Mouse (Mus musculus): Measurements from ENCODE around the gene C1ql1. TPM values are rescaled to one million over a fixed set of nuclear protein-coding genes. Genes with fewer than 3 reads are reported as not detected.

Gene C1ql1
- 0.13 TPM in 1 of 2 replicates, not detected in the other for polyA plus RNA-seq (2015; fragmentation: Nextera tagmentation; extraction: Ambion mirVana)

GRCm38 (mm10) chr11:102946265-102946991, at the start of gene C1ql1:
C1ql1 (minus strand) TSS chr11:102946688.
- Histone ChIP-seq H3K4me3 (ENCODE audit: low read depth, low read length) (peak within 1 kb of the TSS; percentile 38), H3K27me3 (ENCODE audit: control insufficient read depth, insufficient read depth, low read depth, low read length) (peaks cover 90% of the 10 kb centered on the region), H3K27ac (ENCODE audit: low read length) (no peak within 1 kb of the TSS), H3K4me2 (ENCODE audit: low read depth, low read length) (peak within 1 kb of the TSS; percentile 46), H3K36me3 (ENCODE audit: control insufficient read depth, insufficient read depth) (no peaks in the 10 kb centered on the region), H3K9ac (ENCODE audit: low read depth, low read length) (no peak within 1 kb of the TSS), H3K4me1 (ENCODE audit: control insufficient read depth, low read depth, low read length) (peaks cover 11% of the 10 kb centered on the region), H3K9me3 (replicated peaks; ENCODE audit: control insufficient read depth, low read length) (no peaks in the 10 kb centered on the region)
- WGBS (ENCODE audit: insufficient replicate concordance), result 2% methylated on average over 84 of the region's 87 CpGs
- peak; percentile 93 for ATAC-seq (ENCODE audit: low read depth)

DNA sequence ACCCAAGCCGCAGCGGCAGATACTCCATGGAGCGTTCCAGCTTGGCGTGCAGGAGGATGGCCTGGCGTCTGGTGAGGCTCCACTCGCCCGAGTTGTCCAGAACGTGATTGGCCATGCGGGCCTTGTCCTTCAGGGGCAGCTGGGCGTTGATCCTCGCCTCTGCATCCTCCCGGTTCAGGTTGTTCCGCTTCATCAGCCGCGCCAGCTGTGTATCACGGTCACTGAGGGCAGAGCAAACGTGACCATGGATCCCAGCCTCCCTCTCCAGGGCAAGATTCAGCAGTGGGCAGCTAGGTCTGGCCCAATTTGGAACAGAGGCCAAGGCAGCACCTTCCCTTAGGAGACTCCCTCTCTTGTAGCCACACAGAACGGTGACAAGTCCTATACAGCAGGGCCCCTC, 48.5 kb upstream of the C1ql1 start:
- no peak overlapping the region for H3K4me3 ChIP-seq (ENCODE audit: low read depth, low read length)
- no peaks in the 10 kb centered on the region for H3K9me3 ChIP-seq (replicated peaks; ENCODE audit: control insufficient read depth, low read length)
- H3K36me3 ChIP-seq (ENCODE audit: control insufficient read depth, insufficient read depth), result peaks cover 2% of the 10 kb centered on the region
- no peak overlapping the region for H3K4me2 ChIP-seq (ENCODE audit: low read depth, low read length)
- peaks cover 13% of the 10 kb centered on the region for H3K4me1 ChIP-seq (ENCODE audit: control insufficient read depth, low read depth, low read length)
- H3K27ac ChIP-seq (ENCODE audit: low read length), result no peak overlapping the region
- peaks cover 27% of the 10 kb centered on the region for H3K27me3 ChIP-seq (ENCODE audit: control insufficient read depth, insufficient read depth, low read depth, low read length)
- 86% methylated on average over 18 of the region's 18 CpGs for WGBS (ENCODE audit: insufficient replicate concordance)
- no peak overlapping the region for H3K9ac ChIP-seq (ENCODE audit: low read depth, low read length)
- no peak for ATAC-seq (ENCODE audit: low read depth)

DNA sequence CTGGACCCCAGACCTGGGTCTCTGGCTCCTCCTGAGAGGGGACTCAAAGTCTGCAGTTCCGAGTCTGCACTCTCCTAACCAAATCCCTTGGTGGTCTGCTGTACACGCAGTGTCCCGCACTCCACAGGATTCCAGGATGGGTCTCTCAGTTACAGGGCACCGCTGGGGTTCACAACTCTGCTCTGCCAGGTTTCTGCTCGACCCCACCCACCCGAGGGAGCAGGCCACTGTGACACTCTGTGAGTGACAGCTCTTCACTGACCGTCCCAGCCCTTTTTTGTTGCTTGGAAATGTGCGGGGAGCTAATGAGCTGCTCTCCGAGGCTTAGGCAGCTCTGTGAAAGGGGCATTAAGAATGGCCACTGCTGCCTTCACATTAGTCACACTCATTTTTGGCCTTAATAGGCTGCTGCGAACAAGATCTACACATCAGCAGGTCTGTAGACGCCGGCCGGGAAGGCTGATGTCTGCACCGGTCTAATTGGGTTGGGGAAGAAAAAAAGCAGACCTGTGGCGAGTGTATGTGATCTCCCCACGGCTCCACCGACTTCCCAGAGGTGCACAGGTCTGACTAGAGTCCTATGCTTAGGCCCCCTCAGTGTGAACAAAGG, 47.0 kb upstream of the C1ql1 start:
- 66% methylated on average over 17 of the region's 17 CpGs for whole genome bisulfite sequencing (ENCODE audit: insufficient replicate concordance)
- Histone ChIP-seq H3K4me3 (ENCODE audit: low read depth, low read length) (no peak overlapping the region), H3K27me3 (ENCODE audit: control insufficient read depth, insufficient read depth, low read depth, low read length) (peaks cover 41% of the 10 kb centered on the region), H3K9me3 (replicated peaks; ENCODE audit: control insufficient read depth, low read length) (no peaks in the 10 kb centered on the region), H3K9ac (ENCODE audit: low read depth, low read length) (no peak overlapping the region), H3K4me2 (ENCODE audit: low read depth, low read length) (no peak overlapping the region), H3K27ac (ENCODE audit: low read length) (no peak overlapping the region), H3K36me3 (ENCODE audit: control insufficient read depth, insufficient read depth) (peaks cover 2% of the 10 kb centered on the region), H3K4me1 (ENCODE audit: control insufficient read depth, low read depth, low read length) (peaks cover 12% of the 10 kb centered on the region)
- no peak for ATAC-seq (ENCODE audit: low read depth)

DNA sequence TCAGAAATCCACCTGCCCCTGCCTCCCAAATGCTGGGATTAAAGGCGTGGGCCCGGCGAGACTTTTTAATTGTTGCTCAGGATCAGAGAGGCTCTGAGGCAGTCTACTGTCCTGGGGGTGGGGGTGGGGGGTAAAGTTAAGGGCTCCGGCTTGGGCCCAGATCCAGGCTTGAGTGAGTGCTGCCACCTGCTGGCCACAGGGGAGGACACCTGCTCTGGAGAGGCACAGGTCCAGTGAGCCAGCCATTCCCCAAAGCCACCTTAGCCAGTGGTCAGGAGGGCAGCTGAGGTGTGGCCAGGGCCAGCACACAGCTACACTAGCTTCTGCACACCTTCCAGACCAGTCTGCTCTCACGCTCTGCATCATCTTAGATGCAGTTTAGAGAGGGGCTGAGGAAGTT, 46.5 kb upstream of the C1ql1 start:
- Histone ChIP-seq H3K27me3 (ENCODE audit: control insufficient read depth, insufficient read depth, low read depth, low read length) (peaks cover 45% of the 10 kb centered on the region), H3K9ac (ENCODE audit: low read depth, low read length) (no peak overlapping the region), H3K27ac (ENCODE audit: low read length) (no peak overlapping the region)

GRCm38 (mm10) chr11:102991681-102992080, 45.2 kb upstream of the C1ql1 start:
- H3K4me3 ChIP-seq (ENCODE audit: low read depth, low read length), result no peak overlapping the region
- ATAC-seq (ENCODE audit: low read depth), result no peak
- no peak overlapping the region for H3K9ac ChIP-seq (ENCODE audit: low read depth, low read length)
- no peaks in the 10 kb centered on the region for H3K9me3 ChIP-seq (replicated peaks; ENCODE audit: control insufficient read depth, low read length)
- no peak overlapping the region for H3K27ac ChIP-seq (ENCODE audit: low read length)
- peaks cover 4% of the 10 kb centered on the region for H3K4me1 ChIP-seq (ENCODE audit: control insufficient read depth, low read depth, low read length)
- WGBS (ENCODE audit: insufficient replicate concordance), result 5% methylated on average over 16 of the region's 16 CpGs
- peaks cover 2% of the 10 kb centered on the region; the same call in 1 of the 2 replicates for H3K36me3 ChIP-seq (ENCODE audit: control insufficient read depth, insufficient read depth)
- peaks cover 45% of the 10 kb centered on the region for H3K27me3 ChIP-seq (ENCODE audit: control insufficient read depth, insufficient read depth, low read depth, low read length)
- H3K4me2 ChIP-seq (ENCODE audit: low read depth, low read length), result no peak overlapping the region

More for the DNA sequence above, 46.5 kb upstream of the C1ql1 start:
- Histone ChIP-seq H3K4me3 (ENCODE audit: low read depth, low read length) (no peak overlapping the region), H3K36me3 (ENCODE audit: control insufficient read depth, insufficient read depth) (peaks cover 2% of the 10 kb centered on the region), H3K4me2 (ENCODE audit: low read depth, low read length) (no peak overlapping the region), H3K9me3 (replicated peaks; ENCODE audit: control insufficient read depth, low read length) (no peaks in the 10 kb centered on the region), H3K4me1 (ENCODE audit: control insufficient read depth, low read depth, low read length) (peaks cover 6% of the 10 kb centered on the region)
- 16% methylated on average over 5 of the region's 5 CpGs for WGBS (ENCODE audit: insufficient replicate concordance)
- ATAC-seq (ENCODE audit: low read depth), result peak; percentile 44; the same call in 1 of the 2 replicates

DNA sequence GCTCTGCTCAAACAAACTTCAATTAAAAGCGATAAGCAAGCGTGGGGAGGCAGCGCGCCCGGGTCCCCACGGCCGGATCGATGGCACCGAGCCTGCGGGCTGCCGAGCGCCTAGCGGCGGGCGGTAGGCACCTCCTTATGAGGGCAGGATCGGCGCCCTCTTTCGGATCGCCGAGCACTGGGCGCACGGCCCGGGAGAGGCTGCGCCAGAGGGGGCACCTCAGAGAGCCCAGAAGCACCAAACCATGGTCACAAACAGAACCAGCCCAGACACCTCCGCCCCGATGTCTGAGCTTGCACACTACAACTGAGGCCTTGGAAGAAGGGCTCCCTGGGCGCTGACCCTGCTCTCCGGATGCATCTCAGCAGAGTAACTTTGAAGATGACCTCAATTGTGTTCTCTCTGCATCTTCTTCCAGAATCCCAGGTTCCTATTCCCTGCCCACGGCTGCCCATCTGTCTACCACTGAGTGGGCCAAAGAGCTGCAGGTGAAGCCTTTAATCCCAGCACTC, 43.7 kb upstream of the C1ql1 start:
- peak overlapping the region; percentile 26 for H3K4me3 ChIP-seq (ENCODE audit: low read depth, low read length)
- H3K27ac ChIP-seq (ENCODE audit: low read length), result no peak overlapping the region
- H3K9ac ChIP-seq (ENCODE audit: low read depth, low read length), result no peak overlapping the region
- H3K4me2 ChIP-seq (ENCODE audit: low read depth, low read length), result peak overlapping the region; percentile 48
- 3% methylated on average over 29 of the region's 29 CpGs for WGBS (ENCODE audit: insufficient replicate concordance)
- peaks cover 4% of the 10 kb centered on the region for H3K4me1 ChIP-seq (ENCODE audit: control insufficient read depth, low read depth, low read length)
- H3K27me3 ChIP-seq (ENCODE audit: control insufficient read depth, insufficient read depth, low read depth, low read length), result peaks cover 45% of the 10 kb centered on the region
- H3K36me3 ChIP-seq (ENCODE audit: control insufficient read depth, insufficient read depth), result no peaks in the 10 kb centered on the region
- H3K9me3 ChIP-seq (replicated peaks; ENCODE audit: control insufficient read depth, low read length), result no peaks in the 10 kb centered on the region
- ATAC-seq (ENCODE audit: low read depth), result no peak

- Histone ChIP-seq H3K27me3 (ENCODE audit: control insufficient read depth, insufficient read depth, low read depth, low read length) (peaks cover 45% of the 10 kb centered on the region), H3K9me3 (replicated peaks; ENCODE audit: control insufficient read depth, low read length) (no peaks in the 10 kb centered on the region), H3K4me1 (ENCODE audit: control insufficient read depth, low read depth, low read length) (peaks cover 4% of the 10 kb centered on the region), H3K4me2 (ENCODE audit: low read depth, low read length) (peak overlapping the region; percentile 48), H3K27ac (ENCODE audit: low read length) (no peak overlapping the region), H3K4me3 (ENCODE audit: low read depth, low read length) (peak overlapping the region; percentile 26), H3K36me3 (ENCODE audit: control insufficient read depth, insufficient read depth) (no peaks in the 10 kb centered on the region), H3K9ac (ENCODE audit: low read depth, low read length) (no peak overlapping the region)
- no peak for ATAC-seq (ENCODE audit: low read depth)
- 9% methylated on average over 28 of the region's 28 CpGs for WGBS (ENCODE audit: insufficient replicate concordance)
Observed at GRCm38 (mm10) chr11:102989641-102990151, 43.2 kb upstream of the C1ql1 start.

DNA sequence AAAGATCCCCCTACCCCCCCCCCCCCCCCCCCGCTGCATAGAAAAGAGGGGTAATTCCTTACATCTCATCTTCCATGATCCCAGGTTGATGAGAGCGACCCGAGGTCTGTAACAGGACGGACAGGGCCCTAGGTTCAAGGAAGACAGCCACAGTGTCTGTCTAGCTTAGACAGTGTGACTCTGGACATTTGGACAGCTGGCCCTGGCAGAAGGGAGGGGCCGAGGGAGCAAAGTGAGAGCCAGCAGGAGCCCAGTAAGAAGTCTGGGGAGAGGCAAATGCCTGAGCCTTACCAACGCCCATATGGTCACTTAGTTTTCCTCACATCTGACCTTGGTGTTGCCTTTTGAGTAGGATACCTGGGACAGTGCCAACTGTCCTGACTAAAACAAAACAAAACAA, 38.7 kb upstream of the C1ql1 start:
- H3K27ac ChIP-seq (ENCODE audit: low read length), result no peak overlapping the region
- H3K4me3 ChIP-seq (ENCODE audit: low read depth, low read length), result no peak overlapping the region
- H3K4me1 ChIP-seq (ENCODE audit: control insufficient read depth, low read depth, low read length), result peaks cover 4% of the 10 kb centered on the region
- WGBS (ENCODE audit: insufficient replicate concordance), result 64% methylated on average over 6 of the region's 6 CpGs
- H3K27me3 ChIP-seq (ENCODE audit: control insufficient read depth, insufficient read depth, low read depth, low read length), result peaks cover 21% of the 10 kb centered on the region
- H3K9ac ChIP-seq (ENCODE audit: low read depth, low read length), result no peak overlapping the region
- no peak overlapping the region for H3K4me2 ChIP-seq (ENCODE audit: low read depth, low read length)
- no peak for ATAC-seq (ENCODE audit: low read depth)
- no peaks in the 10 kb centered on the region for H3K36me3 ChIP-seq (ENCODE audit: control insufficient read depth, insufficient read depth)
- H3K9me3 ChIP-seq (replicated peaks; ENCODE audit: control insufficient read depth, low read length), result no peaks in the 10 kb centered on the region

GRCm38 (mm10) chr11:102984615-102985014, 38.1 kb upstream of the C1ql1 start:
- 52% methylated on average over 4 of the region's 4 CpGs for WGBS (ENCODE audit: insufficient replicate concordance)
- peaks cover 16% of the 10 kb centered on the region for H3K27me3 ChIP-seq (ENCODE audit: control insufficient read depth, insufficient read depth, low read depth, low read length)

More at GRCm38 (mm10) chr11:102984615-102985014, 38.1 kb upstream of the C1ql1 start:
- Histone ChIP-seq H3K27ac (ENCODE audit: low read length) (no peak overlapping the region), H3K4me1 (ENCODE audit: control insufficient read depth, low read depth, low read length) (peaks cover under 1% of the 10 kb centered on the region; the same call in 1 of the 2 replicates), H3K4me2 (ENCODE audit: low read depth, low read length) (no peak overlapping the region), H3K9me3 (replicated peaks; ENCODE audit: control insufficient read depth, low read length) (no peaks in the 10 kb centered on the region), H3K36me3 (ENCODE audit: control insufficient read depth, insufficient read depth) (no peaks in the 10 kb centered on the region), H3K4me3 (ENCODE audit: low read depth, low read length) (no peak overlapping the region), H3K9ac (ENCODE audit: low read depth, low read length) (no peak overlapping the region)
- no peak for ATAC-seq (ENCODE audit: low read depth)
